Mouse (Mus musculus) heart, postnatal 0 days (tissue): Measurements from ENCODE around the gene 1700017B05Rik.

Experiments used
- CTCF ChIP-seq: IDR thresholded peaks from 2 replicates; pipeline ENCODE4 v1.5.1; 2016; ENCODE audit warnings: antibody characterized with exemption, control low read depth, low read depth
- EP300 ChIP-seq: IDR thresholded peaks from 2 replicates; pipeline ENCODE4 v1.6.1; 2016; ENCODE audit warnings: antibody characterized with exemption, low read depth

DNA sequence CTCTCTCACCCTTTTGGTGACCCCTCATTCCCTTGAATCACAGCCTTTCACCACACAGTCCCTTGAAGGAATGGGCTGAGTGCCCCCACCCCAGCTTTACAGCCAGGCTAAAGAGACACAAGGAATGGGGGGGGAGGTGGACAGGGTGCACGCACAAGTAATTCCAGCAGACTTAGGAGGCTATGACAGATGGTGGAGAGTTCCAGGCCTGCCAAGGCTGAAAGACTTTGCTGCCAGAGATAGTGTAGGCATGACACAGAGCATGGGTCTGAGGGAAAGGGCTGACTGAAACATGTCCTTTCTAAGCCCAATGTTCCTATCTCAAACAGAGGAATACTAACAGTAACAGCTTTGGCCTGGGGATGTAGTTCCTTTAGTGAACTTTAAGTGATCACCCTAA is 8.7 kb upstream of the 1700017B05Rik start:
- TF ChIP-seq EP300: no peak
- no peak for TF ChIP-seq CTCF
